Mouse (Mus musculus) WW6 (cell line): Measurements from ENCODE around the gene Psmb10.

Source experiments
- DNase-seq: peaks from one replicate; pipeline ENCODE4 v3.0.0-alpha.2; 2013; ENCODE audit warnings: low read depth, low spot score

The Psmb10 gene

GRCm38 (mm10) chr8:105937496-105938305, 543 bp downstream of the Psmb10 start:
- no peak for DNase-seq

GRCm38 (mm10) chr8:105936866-105937475, 1.3 kb downstream of the Psmb10 start:
- DNase-seq: peak; percentile 83

DNA sequence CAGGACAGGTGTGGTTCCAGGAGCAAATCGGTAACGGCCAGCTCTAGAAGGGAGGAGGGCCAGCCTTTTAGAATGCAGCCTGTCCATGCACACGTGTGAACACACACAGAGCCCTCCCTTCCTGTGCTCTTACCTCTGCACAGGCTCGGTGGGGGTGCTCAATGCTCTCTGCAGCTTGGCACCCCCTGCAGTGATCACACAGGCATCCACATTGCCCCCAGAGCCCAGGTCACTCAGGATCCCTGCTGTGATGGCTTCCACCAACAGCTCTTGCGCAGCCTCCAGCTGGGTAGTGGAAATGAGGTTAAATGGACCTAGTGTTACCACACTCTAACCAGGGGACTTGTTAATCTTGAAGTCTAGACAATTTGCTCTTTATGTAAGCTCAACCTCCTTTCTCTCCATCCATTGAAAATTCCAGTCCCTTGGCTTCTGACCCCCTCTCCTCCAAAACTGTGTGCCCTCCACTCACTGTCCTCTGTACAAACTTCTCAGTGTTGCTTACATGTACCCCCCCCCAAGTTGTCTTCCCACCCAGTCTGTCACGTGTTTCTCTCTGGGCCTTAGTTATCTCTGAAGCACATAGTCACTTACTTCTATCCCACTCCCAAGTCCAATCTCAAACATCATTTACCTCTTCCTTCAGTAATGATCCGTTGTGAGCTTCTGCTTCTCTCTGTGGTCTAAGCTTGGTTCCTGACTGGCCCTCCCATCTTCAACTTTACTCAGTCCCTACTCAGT, 2.2 kb downstream of the Psmb10 start:
- DNase-seq: no peak

- DNase-seq: no peak
These were observed 3.1 kb downstream of the Psmb10 start for GRCm38 (mm10) chr8:105935105-105935504.

- DNase-seq: no peak
These were observed 4.5 kb downstream of the Psmb10 start, which contains the start of gene Ctrl for GRCm38 (mm10) chr8:105933762-105934161. Ctrl (minus strand) TSS chr8:105933862.

DNA sequence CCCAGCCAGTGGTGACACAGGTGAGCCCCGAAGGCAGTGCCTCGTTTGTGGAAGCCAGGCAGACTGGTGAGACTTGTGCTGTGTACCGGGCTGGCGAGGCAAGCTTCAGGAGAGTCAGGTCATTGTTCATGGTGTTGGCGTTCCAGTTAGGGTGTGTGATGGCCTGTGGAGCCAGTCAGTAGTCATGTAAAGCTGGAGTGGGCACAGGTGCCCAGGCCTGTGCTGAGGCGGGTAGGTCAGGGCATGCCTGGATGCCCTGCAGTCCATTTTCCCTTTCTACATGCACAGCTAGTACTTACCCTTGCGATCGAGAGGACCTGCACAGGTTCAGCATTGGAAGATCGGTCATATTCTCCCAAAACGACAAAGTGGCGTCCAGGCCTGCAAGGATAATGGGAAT, 5.7 kb downstream of the Psmb10 start:
- DNase-seq: no peak

- no peak for DNase-seq
These were observed 7.0 kb downstream of the Psmb10 start for GRCm38 (mm10) chr8:105931271-105931670.

DNA sequence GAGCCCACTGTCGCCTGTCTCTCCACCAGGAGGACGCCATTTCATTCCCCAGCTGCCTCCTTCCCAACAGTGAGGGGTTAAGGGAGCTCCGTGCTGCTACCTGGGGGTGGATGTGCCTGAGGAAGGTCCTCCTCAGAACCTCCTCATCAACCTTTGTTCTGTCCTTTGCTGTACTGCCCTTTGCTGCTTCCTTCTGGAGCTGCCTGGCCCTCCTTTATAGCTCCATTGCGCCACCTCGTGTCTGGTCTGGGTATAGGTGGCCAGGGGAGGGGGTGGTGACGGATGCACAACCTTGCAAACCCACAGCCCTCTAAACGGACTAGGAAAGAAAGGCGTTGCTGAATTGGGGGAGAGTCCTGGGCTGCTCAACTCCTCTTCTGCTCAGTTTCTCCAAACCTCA, 7.6 kb downstream of the Psmb10 start:
- peak; percentile 65 for DNase-seq

- DNase-seq: no peak
These were observed 13.1 kb downstream of the Psmb10 start for GRCm38 (mm10) chr8:105925123-105925522.

DNA sequence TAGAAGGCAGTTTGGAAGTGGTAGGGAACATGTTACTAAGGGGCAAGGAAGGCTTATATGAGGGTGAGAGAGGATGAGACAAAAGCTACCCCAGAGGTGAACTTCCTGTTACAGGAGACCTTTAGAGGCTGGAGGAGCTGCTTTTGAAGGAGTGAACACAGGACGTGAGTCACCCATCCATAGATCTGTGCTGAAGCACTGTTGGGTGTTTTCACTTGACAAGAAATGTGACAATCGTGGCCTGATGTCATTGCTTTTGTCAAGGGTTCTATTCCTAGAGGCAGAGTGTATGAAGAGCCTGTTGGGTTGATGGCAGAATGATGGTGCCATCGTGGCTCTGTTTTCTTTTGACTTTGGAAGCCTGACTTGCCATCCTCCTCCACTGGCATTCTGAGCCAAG, 18.9 kb downstream of the Psmb10 start:
- no peak for DNase-seq

DNA sequence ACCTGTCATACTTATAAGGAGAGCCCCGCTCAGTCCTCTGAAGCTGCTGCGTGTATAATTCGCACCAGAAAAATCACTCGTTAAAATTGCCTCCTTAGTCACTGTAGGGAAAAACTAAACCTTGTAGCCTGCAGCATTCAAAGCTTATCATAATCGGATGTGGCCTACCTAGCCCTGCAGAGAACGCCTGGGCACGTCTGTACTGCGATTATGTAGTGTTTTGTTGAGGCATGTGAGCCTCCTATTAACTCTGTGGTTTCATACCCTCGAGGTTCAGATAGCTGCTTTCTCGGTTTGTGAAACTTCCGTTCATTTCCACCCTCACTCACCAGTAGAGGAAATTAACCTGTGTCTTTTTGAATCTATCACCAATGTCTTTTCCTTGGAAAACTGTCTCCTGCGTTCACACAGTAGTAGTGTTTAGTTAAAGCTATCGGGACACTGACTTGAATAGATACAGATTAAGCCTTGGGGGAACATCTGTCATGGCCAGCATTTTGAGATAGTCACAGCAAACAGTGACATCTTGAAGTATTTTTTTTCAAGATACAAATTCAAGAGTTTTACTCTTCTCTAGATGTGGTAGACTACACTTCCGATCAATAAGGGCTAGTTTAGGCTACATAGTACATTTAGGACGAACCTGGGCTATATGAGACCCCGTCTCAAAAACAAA, 37.2 kb downstream of the Psmb10 start:
- no peak for DNase-seq

- peak; percentile 92 for DNase-seq
These were observed 37.9 kb downstream of the Psmb10 start, which contains the start of gene Pskh1 for GRCm38 (mm10) chr8:105900180-105900940. Pskh1 (plus strand) TSS chr8:105900441.

GRCm38 (mm10) chr8:105897801-105898480, 40.3 kb downstream of the Psmb10 start:
- DNase-seq: no peak

DNA sequence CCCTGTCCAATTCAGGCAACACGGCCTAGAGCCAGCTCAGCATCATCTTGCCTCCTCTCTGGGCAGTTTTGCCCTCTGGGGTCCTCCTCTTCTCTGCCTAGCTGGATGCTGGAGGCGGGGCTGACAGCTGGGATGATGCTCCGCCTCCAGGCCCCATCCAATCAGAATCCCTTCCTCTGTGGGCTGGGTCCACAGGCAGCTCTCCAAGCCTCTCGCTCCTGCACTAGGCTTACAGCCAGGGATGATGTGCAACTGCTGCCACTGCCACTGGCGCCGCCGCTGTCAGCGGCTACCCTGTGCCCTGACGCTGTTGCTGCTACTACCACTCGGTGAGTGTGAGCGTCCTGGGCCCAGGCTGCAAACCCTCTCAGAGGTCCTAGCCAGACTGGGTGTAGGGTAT, 44.9 kb downstream of the Psmb10 start, which contains the start of gene Nrn1l:
Gene Nrn1l, plus strand, starts transcription at position 229 of the 400 bp plus-strand sequence.
- peak; percentile 76 for DNase-seq

GRCm38 (mm10) chr8:105892432-105892831, 45.8 kb downstream of the Psmb10 start:
- DNase-seq: no peak

GRCm38 (mm10) chr8:105890870-105891269, 47.4 kb downstream of the Psmb10 start:
- DNase-seq: no peak

DNA sequence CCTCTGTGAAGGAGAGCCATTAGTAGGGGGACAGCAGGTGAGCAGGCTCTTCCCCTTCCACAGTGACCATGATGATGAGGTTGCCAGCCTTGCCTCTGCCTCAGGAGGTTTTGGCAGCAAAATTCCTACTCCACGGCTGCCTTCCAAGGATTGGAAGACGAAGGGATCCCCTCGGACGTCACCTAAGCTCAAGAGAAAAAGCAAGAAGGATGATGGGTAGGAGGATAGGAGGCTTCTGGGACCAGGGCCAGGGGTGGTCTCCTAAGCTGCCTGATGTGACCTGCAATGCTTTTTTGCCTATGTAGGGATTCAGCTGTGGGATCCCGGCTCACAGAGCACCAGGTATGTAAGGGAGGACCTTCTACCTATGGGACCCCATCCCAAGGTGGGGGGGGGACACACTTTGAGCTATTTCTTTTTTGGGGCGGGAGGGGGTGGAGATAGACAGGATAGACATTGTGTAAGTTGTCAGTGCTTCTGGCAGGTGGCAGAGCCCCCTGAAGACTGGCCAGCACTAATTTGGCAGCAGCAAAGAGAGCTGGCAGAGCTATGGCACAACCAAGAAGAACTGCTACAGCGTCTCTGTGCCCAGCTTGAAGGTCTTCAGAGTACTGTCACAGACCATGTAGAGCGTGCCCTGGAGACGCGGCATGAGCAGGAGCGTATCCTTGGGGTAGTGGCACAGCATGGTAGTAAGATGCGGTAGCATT, 48.3 kb downstream of the Psmb10 start:
- no peak for DNase-seq
